Mouse (Mus musculus): ENCODE results near the gene Prkd2. TPM values are rescaled to one million over a fixed set of nuclear protein-coding genes. Genes with fewer than 3 reads are reported as not detected.

Gene Prkd2
- polyA plus RNA-seq, 1 experiment from 2014 or later, result 15.7 TPM

GRCm38 (mm10) chr7:16838804-16839426 is 3.8 kb upstream of the Prkd2 start:
- peaks cover 60% of the 10 kb centered on the region for H3K36me3 ChIP-seq (ENCODE audit: control insufficient read depth, insufficient read depth, low read length)
- WGBS, result 85% methylated on average over 6 of the region's 6 CpGs

GRCm38 (mm10) chr7:16839427-16840108 is 3.1 kb upstream of the Prkd2 start:
- H3K27ac ChIP-seq (ENCODE audit: low read depth, low read length), result no peak overlapping the region
- no peaks in the 10 kb centered on the region for H3K9me3 ChIP-seq (ENCODE audit: control insufficient read depth, low read length)
- H3K36me3 ChIP-seq (ENCODE audit: control insufficient read depth, insufficient read depth, low read length), result peaks cover 53% of the 10 kb centered on the region
- no peak overlapping the region for H3K4me3 ChIP-seq (ENCODE audit: low read length)
- H3K4me1 ChIP-seq (ENCODE audit: control insufficient read depth, insufficient read depth, low read length), result no peaks in the 10 kb centered on the region
- H3K9ac ChIP-seq (ENCODE audit: low read depth, low read length), result no peak overlapping the region
- no peak overlapping the region for H3K4me2 ChIP-seq (replicated peaks; ENCODE audit: low read depth, low read length)
- H3K27me3 ChIP-seq (ENCODE audit: control insufficient read depth, insufficient read depth, low read length), result no peaks in the 10 kb centered on the region
- WGBS, result 93% methylated on average over 12 of the region's 12 CpGs
- ATAC-seq (ENCODE audit: low FRiP score, low TSS enrichment), result no peak

More at GRCm38 (mm10) chr7:16838804-16839426, 3.8 kb upstream of the Prkd2 start:
- Histone ChIP-seq H3K4me1 (ENCODE audit: control insufficient read depth, insufficient read depth, low read length) (no peaks in the 10 kb centered on the region), H3K4me3 (ENCODE audit: low read length) (no peak overlapping the region), H3K4me2 (replicated peaks; ENCODE audit: low read depth, low read length) (no peak overlapping the region), H3K27ac (ENCODE audit: low read depth, low read length) (no peak overlapping the region), H3K9ac (ENCODE audit: low read depth, low read length) (no peak overlapping the region), H3K27me3 (ENCODE audit: control insufficient read depth, insufficient read depth, low read length) (no peaks in the 10 kb centered on the region), H3K9me3 (ENCODE audit: control insufficient read depth, low read length) (no peaks in the 10 kb centered on the region)
- no peak for ATAC-seq (ENCODE audit: low FRiP score, low TSS enrichment)

- WGBS, result 86% methylated on average over 2 of the region's 2 CpGs
These were observed 2.6 kb upstream of the Prkd2 start for GRCm38 (mm10) chr7:16840109-16840491.

GRCm38 (mm10) chr7:16841078-16841477 is 1.6 kb upstream of the Prkd2 start:
- Histone ChIP-seq H3K4me3 (ENCODE audit: low read length) (no peak overlapping the region), H3K4me1 (ENCODE audit: control insufficient read depth, insufficient read depth, low read length) (peaks cover 12% of the 10 kb centered on the region), H3K27ac (ENCODE audit: low read depth, low read length) (no peak overlapping the region), H3K4me2 (replicated peaks; ENCODE audit: low read depth, low read length) (no peak overlapping the region), H3K9ac (ENCODE audit: low read depth, low read length) (no peak overlapping the region), H3K36me3 (ENCODE audit: control insufficient read depth, insufficient read depth, low read length) (peaks cover 43% of the 10 kb centered on the region), H3K27me3 (ENCODE audit: control insufficient read depth, insufficient read depth, low read length) (no peaks in the 10 kb centered on the region), H3K9me3 (ENCODE audit: control insufficient read depth, low read length) (no peaks in the 10 kb centered on the region)
- no peak for ATAC-seq (ENCODE audit: low FRiP score, low TSS enrichment)
- 78% methylated on average over 4 of the region's 4 CpGs for WGBS

More at GRCm38 (mm10) chr7:16840109-16840491, 2.6 kb upstream of the Prkd2 start:
- no peaks in the 10 kb centered on the region for H3K27me3 ChIP-seq (ENCODE audit: control insufficient read depth, insufficient read depth, low read length)
- no peak overlapping the region for H3K27ac ChIP-seq (ENCODE audit: low read depth, low read length)
- H3K9ac ChIP-seq (ENCODE audit: low read depth, low read length), result no peak overlapping the region
- H3K9me3 ChIP-seq (ENCODE audit: control insufficient read depth, low read length), result no peaks in the 10 kb centered on the region
- no peak overlapping the region for H3K4me2 ChIP-seq (replicated peaks; ENCODE audit: low read depth, low read length)
- H3K36me3 ChIP-seq (ENCODE audit: control insufficient read depth, insufficient read depth, low read length), result peaks cover 48% of the 10 kb centered on the region
- peaks cover 3% of the 10 kb centered on the region for H3K4me1 ChIP-seq (ENCODE audit: control insufficient read depth, insufficient read depth, low read length)
- no peak for ATAC-seq (ENCODE audit: low FRiP score, low TSS enrichment)
- no peak overlapping the region for H3K4me3 ChIP-seq (ENCODE audit: low read length)

GRCm38 (mm10) chr7:16841561-16842560 is 841 bp upstream of the Prkd2 start:
- peak; percentile 4; the same call in 1 of the 2 replicates for ATAC-seq (ENCODE audit: low FRiP score, low TSS enrichment)
- no peaks in the 10 kb centered on the region for H3K9me3 ChIP-seq (ENCODE audit: control insufficient read depth, low read length)
- H3K9ac ChIP-seq (ENCODE audit: low read depth, low read length), result peak overlapping the region; percentile 40; the same call in 1 of the 2 replicates
- H3K4me1 ChIP-seq (ENCODE audit: control insufficient read depth, insufficient read depth, low read length), result peaks cover 12% of the 10 kb centered on the region
- H3K27ac ChIP-seq (ENCODE audit: low read depth, low read length), result peak overlapping the region; percentile 73; the same call in 1 of the 2 replicates
- H3K36me3 ChIP-seq (ENCODE audit: control insufficient read depth, insufficient read depth, low read length), result peaks cover 42% of the 10 kb centered on the region
- peak overlapping the region; percentile 84 for H3K4me2 ChIP-seq (replicated peaks; ENCODE audit: low read depth, low read length)
- H3K27me3 ChIP-seq (ENCODE audit: control insufficient read depth, insufficient read depth, low read length), result no peaks in the 10 kb centered on the region
- 41% methylated on average over 11 of the region's 11 CpGs for WGBS
- peak overlapping the region; percentile 59 for H3K4me3 ChIP-seq (ENCODE audit: low read length)

DNA sequence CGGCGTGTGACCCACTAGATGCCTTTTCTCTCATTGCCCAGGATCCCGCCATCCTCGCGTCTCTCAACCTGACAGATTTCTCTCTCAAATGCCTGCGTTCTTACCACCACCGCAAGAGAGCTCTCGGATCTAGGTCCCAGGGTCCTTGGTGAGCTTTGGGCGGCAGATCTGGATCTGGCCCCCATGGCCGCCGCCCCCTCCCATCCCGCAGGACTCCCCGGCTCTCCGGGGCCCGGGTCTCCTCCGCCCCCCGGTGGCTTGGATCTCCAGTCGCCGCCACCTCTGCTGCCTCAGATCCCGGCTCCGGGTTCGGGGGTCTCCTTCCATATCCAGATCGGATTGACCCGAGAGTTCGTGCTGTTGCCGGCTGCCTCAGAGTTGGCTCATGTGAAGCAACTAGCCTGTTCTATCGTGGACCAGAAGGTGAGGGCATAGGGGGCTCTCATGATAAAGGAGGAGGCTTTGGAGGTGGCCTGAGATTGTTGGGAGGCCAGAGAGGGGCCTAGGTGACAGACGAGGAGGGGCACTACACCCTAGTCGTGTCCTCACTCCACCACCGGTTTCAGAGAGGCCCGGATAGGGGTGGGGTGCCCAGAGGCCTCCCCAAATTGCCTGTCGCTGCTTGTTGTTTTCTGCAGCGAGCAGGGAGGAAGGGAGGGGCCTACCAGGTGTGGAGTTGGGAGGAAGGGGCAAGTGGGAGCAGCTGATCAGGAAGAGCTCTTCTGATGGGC is 904 bp downstream of the Prkd2 start:
- Histone ChIP-seq H3K36me3 (ENCODE audit: control insufficient read depth, insufficient read depth, low read length) (peaks cover 29% of the 10 kb centered on the region), H3K4me1 (ENCODE audit: control insufficient read depth, insufficient read depth, low read length) (peaks cover 12% of the 10 kb centered on the region), H3K27ac (ENCODE audit: low read depth, low read length) (peak overlapping the region; percentile 73; the same call in 1 of the 2 replicates), H3K4me3 (ENCODE audit: low read length) (peak overlapping the region; percentile 59), H3K9me3 (ENCODE audit: control insufficient read depth, low read length) (no peaks in the 10 kb centered on the region), H3K4me2 (replicated peaks; ENCODE audit: low read depth, low read length) (peak overlapping the region; percentile 84), H3K9ac (ENCODE audit: low read depth, low read length) (peak overlapping the region; percentile 73), H3K27me3 (ENCODE audit: control insufficient read depth, insufficient read depth, low read length) (no peaks in the 10 kb centered on the region)
- WGBS, result 1% methylated on average over 33 of the region's 33 CpGs
- 0 out of 2 replicates have a peak, but pooled peaks have one; percentile 3 for ATAC-seq (ENCODE audit: low FRiP score, low TSS enrichment)

GRCm38 (mm10) chr7:16844696-16845071 is 2.0 kb downstream of the Prkd2 start:
- peak overlapping the region; percentile 84 for H3K4me2 ChIP-seq (replicated peaks; ENCODE audit: low read depth, low read length)
- peaks cover 12% of the 10 kb centered on the region for H3K4me1 ChIP-seq (ENCODE audit: control insufficient read depth, insufficient read depth, low read length)
- H3K9me3 ChIP-seq (ENCODE audit: control insufficient read depth, low read length), result no peaks in the 10 kb centered on the region
- peak overlapping the region; percentile 80; the same call in 1 of the 2 replicates for H3K27ac ChIP-seq (ENCODE audit: low read depth, low read length)
- peaks cover 26% of the 10 kb centered on the region for H3K36me3 ChIP-seq (ENCODE audit: control insufficient read depth, insufficient read depth, low read length)
- no peak for ATAC-seq (ENCODE audit: low FRiP score, low TSS enrichment)
- peak overlapping the region; percentile 59 for H3K4me3 ChIP-seq (ENCODE audit: low read length)
- H3K9ac ChIP-seq (ENCODE audit: low read depth, low read length), result peak overlapping the region; percentile 34; the same call in 1 of the 2 replicates
- no peaks in the 10 kb centered on the region for H3K27me3 ChIP-seq (ENCODE audit: control insufficient read depth, insufficient read depth, low read length)
- WGBS, result 40% methylated on average over 3 of the region's 3 CpGs
